Mouse (Mus musculus) myocyte (in vitro differentiated cells): ENCODE results near the gene Gfra1. TPM values are rescaled to one million over a fixed set of nuclear protein-coding genes. Genes with fewer than 3 reads are reported as not detected.

ENCODE experiments used
- H3K27me3 ChIP-seq: one replicate; pipeline ENCODE4 v1.6.1; 2011; ENCODE audit not compliant: control insufficient read depth, insufficient read depth, insufficient read length
- H3K36me3 ChIP-seq: one replicate; pipeline ENCODE4 v1.6.1; 2011; ENCODE audit not compliant: control insufficient read depth, insufficient read depth
- H3K4me2 ChIP-seq: one replicate; pipeline ENCODE4 v1.6.1; 2011; ENCODE audit warnings: low read depth, control low read depth
- H3K4me3 ChIP-seq: one replicate; pipeline ENCODE4 v1.5.1; 2011; ENCODE audit warnings: mild to moderate bottlenecking, control low read depth, moderate library complexity
- H3K79me2 ChIP-seq: one replicate; pipeline ENCODE4 v1.6.1; 2011; ENCODE audit not compliant: control insufficient read depth, insufficient read depth
- H3ac ChIP-seq: one replicate; pipeline ENCODE4 v1.6.1; 2011; ENCODE audit not compliant: control insufficient read depth, insufficient read length
- CEBPB ChIP-seq: IDR thresholded peaks from 2 replicates; pipeline ENCODE4 v1.6.1; 2011; ENCODE audit warnings: mild to moderate bottlenecking, moderate library complexity; ENCODE audit not compliant: poor library complexity, insufficient read depth, severe bottlenecking
- E2F4 ChIP-seq: IDR thresholded peaks from one replicate; pipeline ENCODE4 v1.6.1; 2011; ENCODE audit warnings: mild to moderate bottlenecking, control low read depth, moderate library complexity; ENCODE audit not compliant: insufficient read depth
- MAX ChIP-seq: IDR thresholded peaks from one replicate; pipeline ENCODE4 v1.6.1; 2011; ENCODE audit warnings: low read depth, mild to moderate bottlenecking, control low read depth
- MYOD1 ChIP-seq, 3 experiments: IDR thresholded peaks; one replicate each; pipeline ENCODE4 v1.6.1; 2011; ENCODE audit warnings: control low read depth in 2 of 3, low read depth in 2 of 3, mild to moderate bottlenecking in 2 of 3, moderate library complexity in 1 of 3; ENCODE audit not compliant: insufficient read length in 2 of 3, control insufficient read depth in 1 of 3
- MYOG ChIP-seq, 3 experiments: IDR thresholded peaks; one replicate each; pipeline ENCODE4 v1.6.1; 2011; ENCODE audit warnings: control low read depth in 2 of 3, low read depth in 2 of 3, mild to moderate bottlenecking in 2 of 3; ENCODE audit not compliant: insufficient read length in 2 of 3, control insufficient read depth in 1 of 3, insufficient read depth in 1 of 3
- POLR2A ChIP-seq: IDR thresholded peaks from one replicate; pipeline ENCODE4 v1.6.1; 2011; ENCODE audit warnings: low read depth, mild to moderate bottlenecking, control low read depth, moderate library complexity; ENCODE audit not compliant: insufficient read length
- POLR2AphosphoS2 ChIP-seq: IDR thresholded peaks from one replicate; pipeline ENCODE4 v1.6.1; 2011; ENCODE audit warnings: low read depth, control low read depth; ENCODE audit not compliant: insufficient read length
- REST ChIP-seq: IDR thresholded peaks from one replicate; pipeline ENCODE4 v1.6.1; 2011; ENCODE audit warnings: mild to moderate bottlenecking, control low read depth, moderate library complexity; ENCODE audit not compliant: insufficient read depth, insufficient read length
- SRF ChIP-seq: IDR thresholded peaks from one replicate; pipeline ENCODE4 v1.6.1; 2011; ENCODE audit warnings: low read depth; ENCODE audit not compliant: control insufficient read depth, insufficient read length
- TCF12 ChIP-seq: IDR thresholded peaks from one replicate; pipeline ENCODE4 v1.6.1; 2011; ENCODE audit warnings: mild to moderate bottlenecking, control low read depth; ENCODE audit not compliant: poor library complexity, insufficient read depth, severe bottlenecking
- TCF3 ChIP-seq: IDR thresholded peaks from one replicate; pipeline ENCODE4 v1.6.1; 2011; ENCODE audit warnings: low read depth, control low read depth; ENCODE audit not compliant: insufficient read length
- USF1 ChIP-seq: IDR thresholded peaks from one replicate; pipeline ENCODE4 v1.6.1; 2011; ENCODE audit warnings: low read depth, mild to moderate bottlenecking, control low read depth, moderate library complexity
- polyA plus RNA-seq: library from polyadenylated mRNA; unstranded; fragments of >200 nt; fragmentation: generic; extraction: Trizol; gene quantifications from one replicate; pipeline ENCODE4 v1.2.1, GENCODE M21; 2012; ENCODE audit warnings: missing spikeins

Gfra1 gene
- polyA plus RNA-seq, 1 experiment, result 4.6 TPM

DNA sequence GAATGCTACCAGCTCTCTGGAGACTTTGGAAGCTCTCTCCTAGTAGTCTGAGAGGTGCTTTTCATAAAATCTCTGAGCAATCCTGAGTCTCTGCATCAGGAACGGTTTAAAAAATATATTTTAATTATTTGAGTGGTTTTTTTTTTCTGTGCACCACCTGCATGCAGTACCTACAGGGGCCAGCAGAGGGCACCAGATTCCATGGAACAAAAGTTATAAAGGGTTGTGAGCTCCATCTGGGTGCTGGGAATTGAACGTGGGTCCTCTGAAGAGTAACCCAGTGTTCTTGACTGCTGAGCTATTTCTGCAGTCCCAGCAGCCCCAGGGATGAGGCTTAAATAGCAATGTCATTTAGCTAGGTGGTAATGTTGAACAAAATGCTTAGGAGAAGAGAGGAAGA lies 141.9 kb downstream of the Gfra1 start:
- Histone ChIP-seq H3ac (no peak overlapping the region), H3K79me2 (no peaks in the 10 kb centered on the region), H3K4me3 (no peak overlapping the region), H3K27me3 (no peaks in the 10 kb centered on the region), H3K36me3 (no peaks in the 10 kb centered on the region), H3K4me2 (no peak overlapping the region)
- TF ChIP-seq TCF3 (no peak), USF1 (no peak), E2F4 (no peak), POLR2AphosphoS2 (no peak), REST (no peak), MYOD1 (IDR thresholded peaks at IDR 0.05; ENCODE audit: control insufficient read depth in 1 of 3, insufficient read length in 2 of 3, low read depth in 2 of 3) (no peak), TCF12 (no peak), MAX (no peak), POLR2A (no peak), CEBPB (no peak)

DNA sequence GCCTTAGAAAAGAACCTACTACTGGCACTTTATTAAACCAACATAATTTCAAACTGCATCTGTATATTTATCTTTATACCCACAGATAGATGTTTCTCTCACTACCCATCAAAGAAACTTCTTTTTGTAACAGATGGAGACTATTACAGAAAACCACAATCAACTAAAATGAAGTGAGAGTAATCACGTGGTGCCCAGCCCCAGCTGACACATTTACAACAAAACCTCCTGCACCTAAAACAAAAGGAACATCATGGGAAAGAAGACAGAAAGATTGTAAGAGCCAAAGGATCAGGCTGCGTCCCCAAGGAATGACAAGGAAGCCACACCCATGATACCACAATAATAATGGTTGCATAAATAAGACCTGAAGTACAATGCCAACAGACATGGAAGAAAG lies 143.2 kb downstream of the Gfra1 start:
- Histone ChIP-seq H3K36me3 (no peaks in the 10 kb centered on the region), H3K4me3 (no peak overlapping the region), H3ac (no peak overlapping the region), H3K27me3 (no peaks in the 10 kb centered on the region), H3K4me2 (no peak overlapping the region), H3K79me2 (no peaks in the 10 kb centered on the region)
- TF ChIP-seq CEBPB (no peak), USF1 (peak; percentile 62)

DNA sequence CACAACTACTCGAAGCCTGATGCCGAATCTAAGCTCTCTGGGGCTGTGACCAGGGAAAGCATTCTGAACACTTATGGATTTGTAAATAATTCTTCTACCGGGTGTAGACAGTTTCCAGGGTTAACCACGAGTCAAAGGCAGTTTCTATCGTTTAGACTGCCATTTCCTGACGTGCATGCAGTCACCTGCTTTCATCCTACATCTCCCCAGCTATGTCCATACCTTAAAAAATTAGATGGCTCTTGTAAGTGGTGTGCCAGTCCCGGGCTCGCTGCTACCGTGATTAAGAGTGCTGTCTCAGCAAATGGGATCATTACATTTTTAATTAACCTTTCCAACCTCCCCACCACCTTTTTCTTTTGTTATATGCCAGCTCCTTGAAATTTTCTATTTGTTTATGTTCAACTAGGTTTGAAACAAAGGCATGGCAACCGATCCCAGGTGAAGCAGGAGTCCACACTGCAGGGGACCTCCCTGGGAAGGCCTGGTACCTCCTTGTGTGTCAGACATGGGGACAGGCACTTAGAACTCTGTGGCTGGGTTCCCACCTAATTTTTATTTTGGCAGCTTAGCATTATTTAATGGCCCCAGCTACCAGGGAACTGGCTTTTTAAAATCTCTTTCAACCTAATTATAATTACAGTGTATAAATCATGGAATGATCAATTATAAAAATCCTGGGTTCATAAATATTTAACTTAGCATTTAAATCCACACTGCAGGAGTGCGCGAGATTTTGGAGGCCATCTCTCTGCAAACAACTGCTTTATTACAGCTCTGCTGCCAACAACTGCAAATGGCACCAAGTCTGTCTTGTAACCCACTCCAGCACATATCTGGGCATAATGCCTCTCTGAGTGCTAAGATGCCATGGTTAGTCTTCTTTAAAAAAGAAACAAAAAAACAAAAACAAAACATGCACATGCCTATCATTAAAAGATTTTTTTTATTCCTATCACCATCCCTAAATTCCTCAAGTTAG lies 145.1 kb downstream of the Gfra1 start:
- Histone ChIP-seq H3K36me3 (no peaks in the 10 kb centered on the region), H3K4me2 (no peak overlapping the region), H3ac (no peak overlapping the region), H3K27me3 (no peaks in the 10 kb centered on the region), H3K4me3 (no peak overlapping the region), H3K79me2 (no peaks in the 10 kb centered on the region)
- no peak for TF ChIP-seq MAX
- TF ChIP-seq TCF12, result no peak
- no peak for TF ChIP-seq MYOD1 (IDR thresholded peaks at IDR 0.05; ENCODE audit: control insufficient read depth in 1 of 3, insufficient read length in 2 of 3, low read depth in 2 of 3)
- no peak for TF ChIP-seq POLR2AphosphoS2
- TF ChIP-seq USF1, result no peak
- TF ChIP-seq E2F4, result no peak
- TF ChIP-seq MYOG (IDR thresholded peaks at IDR 0.05; ENCODE audit: control insufficient read depth in 1 of 3, insufficient read depth in 1 of 3, insufficient read length in 2 of 3, low read depth in 2 of 3), result no peak
- TF ChIP-seq REST, result no peak
- no peak for TF ChIP-seq CEBPB
- TF ChIP-seq TCF3, result no peak
- no peak for TF ChIP-seq SRF
- no peak for TF ChIP-seq POLR2A

DNA sequence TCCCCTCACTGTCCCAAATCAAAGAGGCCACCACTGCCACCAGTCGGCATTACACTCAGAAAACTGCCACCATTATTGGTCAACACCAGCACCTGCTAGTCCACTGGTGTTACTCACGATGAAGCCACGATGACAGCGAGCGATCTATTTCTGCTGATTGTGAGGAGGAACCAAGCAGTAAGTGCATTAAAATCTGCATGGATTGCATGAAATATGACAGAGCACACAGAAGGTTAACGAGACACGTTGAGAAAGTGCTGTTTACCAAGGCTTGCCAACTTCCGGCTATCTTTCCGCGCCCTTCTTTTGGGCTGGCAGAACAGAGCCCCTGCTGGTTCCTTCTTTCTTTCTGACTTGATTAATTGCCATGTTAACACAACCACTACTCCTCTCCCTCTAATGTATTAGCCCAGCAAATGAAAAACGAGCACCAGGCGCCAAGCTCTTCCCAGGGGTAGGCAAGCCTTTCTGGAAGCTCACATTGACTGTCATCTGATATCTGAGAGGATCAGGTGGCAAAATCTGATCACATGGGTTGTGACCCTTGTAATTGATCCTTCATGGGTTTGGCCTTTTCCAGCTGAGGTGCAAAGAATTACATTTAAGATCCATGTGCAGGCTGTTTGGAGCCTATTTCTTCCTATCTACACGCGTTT lies 146.0 kb downstream of the Gfra1 start:
- Histone ChIP-seq H3K4me2 (no peak overlapping the region), H3K36me3 (no peaks in the 10 kb centered on the region), H3ac (no peak overlapping the region), H3K4me3 (no peak overlapping the region), H3K79me2 (no peaks in the 10 kb centered on the region), H3K27me3 (no peaks in the 10 kb centered on the region)
- no peak for TF ChIP-seq SRF
- no peak for TF ChIP-seq TCF3
- no peak for TF ChIP-seq MYOG (IDR thresholded peaks at IDR 0.05; ENCODE audit: control insufficient read depth in 1 of 3, insufficient read depth in 1 of 3, insufficient read length in 2 of 3, low read depth in 2 of 3)
- no peak for TF ChIP-seq POLR2A
- TF ChIP-seq MYOD1 (IDR thresholded peaks at IDR 0.05; ENCODE audit: control insufficient read depth in 1 of 3, insufficient read length in 2 of 3, low read depth in 2 of 3), result no peak
- TF ChIP-seq CEBPB, result no peak
- TF ChIP-seq REST, result no peak
- TF ChIP-seq USF1, result no peak
- no peak for TF ChIP-seq TCF12
- no peak for TF ChIP-seq E2F4
- TF ChIP-seq MAX, result no peak
- TF ChIP-seq POLR2AphosphoS2, result no peak

DNA sequence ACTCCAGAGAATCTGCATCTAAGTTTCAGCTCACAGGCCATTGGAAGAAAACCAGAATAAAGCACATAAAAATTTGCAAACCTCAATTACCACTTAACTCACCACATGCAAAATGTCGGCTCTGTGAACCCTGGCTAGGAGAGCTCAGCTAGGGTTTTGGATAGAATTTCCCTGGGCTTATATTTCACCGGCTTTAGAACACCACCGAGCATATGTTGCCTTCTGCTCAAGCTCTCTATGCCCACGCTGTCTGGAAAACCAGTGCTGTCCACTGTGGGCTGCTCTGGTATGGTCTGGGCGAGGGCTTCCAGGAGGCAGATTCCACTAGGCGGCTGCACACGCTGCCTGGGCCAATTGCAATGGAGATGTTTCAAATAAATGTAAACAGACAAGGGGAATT lies 154.6 kb downstream of the Gfra1 start:
- Histone ChIP-seq H3ac (no peak overlapping the region), H3K4me2 (no peak overlapping the region), H3K4me3 (no peak overlapping the region), H3K36me3 (no peaks in the 10 kb centered on the region), H3K27me3 (no peaks in the 10 kb centered on the region), H3K79me2 (no peaks in the 10 kb centered on the region)
- no peak for TF ChIP-seq POLR2AphosphoS2
- TF ChIP-seq MYOD1 (IDR thresholded peaks at IDR 0.05; ENCODE audit: control insufficient read depth in 1 of 3, insufficient read length in 2 of 3, low read depth in 2 of 3), result peak in 2 of 3 experiments; percentile 28 to 41
